Mouse (Mus musculus) spleen, adult 2 months (tissue): ENCODE results near the gene Pbrm1. TPM values are rescaled to one million over a fixed set of nuclear protein-coding genes. Genes with fewer than 3 reads are reported as not detected.

Source experiments
- DNase-seq, 2 experiments: peaks; one replicate each; pipeline versions ENCODE4 v3.0.0 to v3.0.0-alpha.2; 2012 to 2021; ENCODE audit warnings: low spot score in 2 of 2, low read depth in 1 of 2
- H3K27ac ChIP-seq: fragments of 200-500 bp; 2 replicates; pipeline ENCODE4 v1.5.1; 2012; ENCODE audit warnings: low read length, inconsistent platforms; ENCODE audit not compliant: insufficient read depth
- H3K27me3 ChIP-seq: fragments of 200-500 bp; 2 replicates; pipeline ENCODE4 v1.6.1; 2012; ENCODE audit warnings: mild to moderate bottlenecking, moderate library complexity, low read length, inconsistent platforms; ENCODE audit not compliant: control insufficient read depth, insufficient read depth
- H3K36me3 ChIP-seq: fragments of 200-500 bp; 2 replicates; pipeline ENCODE4 v1.6.1; 2012; ENCODE audit warnings: mild to moderate bottlenecking, low read length, inconsistent platforms; ENCODE audit not compliant: control insufficient read depth, insufficient read depth
- H3K4me1 ChIP-seq: fragments of 200-500 bp; 2 replicates; pipeline ENCODE4 v1.6.1; 2011; ENCODE audit warnings: inconsistent platforms; ENCODE audit not compliant: control insufficient read depth, insufficient read depth, insufficient read length
- H3K4me3 ChIP-seq: fragments of 200-500 bp; 2 replicates; pipeline ENCODE4 v1.5.1; 2011; ENCODE audit warnings: mild to moderate bottlenecking, inconsistent platforms; ENCODE audit not compliant: insufficient read depth, insufficient read length; ENCODE audit errors: extremely low read depth
- CTCF ChIP-seq: fragments of 200-500 bp; IDR thresholded peaks from 2 replicates; pipeline ENCODE4 v1.5.1; 2011; ENCODE audit warnings: mild to moderate bottlenecking, inconsistent platforms; ENCODE audit not compliant: insufficient read depth, insufficient read length, insufficient replicate concordance; ENCODE audit errors: extremely low read depth
- POLR2A ChIP-seq: fragments of 200-500 bp; IDR thresholded peaks from 2 replicates; pipeline ENCODE4 v1.6.1; 2011; ENCODE audit warnings: low read depth, low read length, inconsistent platforms
- WGBS: fragments of 180-500 bp; shearing (Covaris S2); methylation state at CpG from one replicate; pipeline ENCODE4 v1.1.7; 2018; 5-methylcytosine and 5-hydroxymethylcytosine counted together
- polyA plus RNA-seq: library from polyadenylated mRNA; depleted of rRNA; stranded (reverse); fragments of >200 nt; gene quantifications from 2 replicates; pipeline ENCODE4 v1.2.3, GENCODE M21; 2012

The Pbrm1 gene
- polyA plus RNA-seq, 1 experiment = 9.2 TPM

DNA sequence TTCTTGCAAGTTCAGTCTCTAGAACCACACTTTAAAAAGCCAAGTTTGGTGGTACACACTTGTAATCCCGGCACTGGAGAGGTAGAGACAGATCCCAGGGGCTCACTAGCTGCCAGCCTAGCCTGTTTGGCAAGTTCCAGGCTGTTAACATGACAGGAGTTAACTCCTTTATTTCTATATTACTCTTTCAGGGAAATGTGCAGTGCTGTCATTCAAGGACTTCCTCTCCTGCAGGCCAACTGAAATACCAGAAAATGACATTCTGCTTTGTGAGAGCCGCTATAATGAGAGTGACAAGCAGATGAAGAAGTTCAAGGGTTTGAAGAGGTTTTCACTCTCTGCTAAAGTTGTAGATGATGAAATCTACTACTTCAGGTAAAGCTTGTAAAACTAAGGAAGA lies 86.2 kb downstream of the Pbrm1 start:
- DNase-seq = no peak
- Histone ChIP-seq H3K36me3 (peaks cover 29% of the 10 kb centered on the region), H3K27me3 (no peaks in the 10 kb centered on the region), H3K27ac (no peak overlapping the region), H3K4me3 (no peak overlapping the region), H3K4me1 (no peaks in the 10 kb centered on the region)
- TF ChIP-seq CTCF = no peak
- TF ChIP-seq POLR2A = no peak
- WGBS = 88% methylated on average over 2 of the region's 2 CpGs

DNA sequence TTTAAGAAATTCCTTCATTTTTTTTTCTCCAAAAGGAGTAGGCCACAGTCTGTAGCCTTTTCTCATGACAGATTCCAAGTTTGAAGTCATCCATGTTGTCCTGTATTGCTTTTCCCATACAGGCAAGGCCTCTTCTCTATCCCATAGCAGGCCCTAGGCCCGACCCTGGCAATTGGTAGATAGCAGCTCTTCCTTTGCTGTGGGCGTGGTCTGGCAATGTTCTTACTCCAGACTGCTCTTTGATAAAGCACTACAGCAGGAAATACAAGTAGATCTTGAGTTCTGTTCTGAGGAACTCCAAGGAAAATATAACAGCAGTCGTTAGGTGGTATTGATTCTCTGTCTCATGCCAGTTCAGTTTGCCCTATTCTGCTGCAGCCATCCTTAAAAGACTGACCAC lies 91.7 kb downstream of the Pbrm1 start:
- WGBS = 82% methylated on average over 3 of the region's 3 CpGs
- Histone ChIP-seq H3K27ac (no peak overlapping the region), H3K4me3 (no peak overlapping the region), H3K4me1 (no peaks in the 10 kb centered on the region), H3K36me3 (peaks cover 33% of the 10 kb centered on the region), H3K27me3 (no peaks in the 10 kb centered on the region)
- no peak for DNase-seq
- TF ChIP-seq CTCF (no peak), POLR2A (no peak)

DNA sequence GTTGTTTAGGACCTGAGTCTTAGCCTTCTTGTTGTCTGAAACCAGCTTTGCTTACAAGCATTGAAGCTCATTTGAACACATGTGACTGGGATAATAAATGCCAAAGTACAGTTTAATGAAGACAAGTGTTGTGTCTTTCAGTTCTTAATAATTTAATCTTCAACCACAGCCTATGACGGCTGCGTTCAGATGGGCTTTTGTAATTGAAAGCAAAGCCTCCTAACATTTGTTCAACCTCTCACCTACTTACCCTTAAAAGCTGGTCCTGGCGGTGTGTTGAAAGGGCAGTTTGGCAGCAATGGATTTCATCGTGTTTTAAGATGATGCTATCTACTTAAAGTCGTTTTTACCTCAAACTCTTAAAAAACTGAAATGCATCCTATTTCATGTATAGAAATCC lies 93.2 kb downstream of the Pbrm1 start:
- H3K4me3 ChIP-seq = no peak overlapping the region
- H3K4me1 ChIP-seq = no peaks in the 10 kb centered on the region
- no peak for DNase-seq
- H3K36me3 ChIP-seq = peaks cover 30% of the 10 kb centered on the region
- WGBS = 88% methylated on average over 5 of the region's 5 CpGs
- no peak overlapping the region for H3K27ac ChIP-seq
- H3K27me3 ChIP-seq = no peaks in the 10 kb centered on the region
- TF ChIP-seq CTCF = no peak

DNA sequence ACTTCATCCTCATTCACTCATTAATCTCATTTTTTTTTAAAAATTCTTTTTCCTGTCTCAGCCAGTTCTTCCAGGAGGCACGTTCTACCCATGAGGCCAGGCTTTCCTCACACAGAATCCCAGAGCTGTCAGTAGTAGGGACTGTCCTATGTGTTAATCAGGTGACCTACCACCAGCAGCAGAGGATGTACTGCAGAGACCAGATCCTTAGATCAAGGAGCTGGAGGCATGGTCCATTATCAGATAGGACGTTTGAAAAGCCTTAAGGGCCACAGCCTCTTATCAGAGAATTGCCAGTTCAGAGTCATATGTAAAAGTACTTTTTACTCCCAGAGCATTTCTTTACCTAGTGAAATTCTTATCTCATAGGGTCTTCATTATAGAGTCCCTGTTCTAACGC lies 95.1 kb downstream of the Pbrm1 start:
- 82% methylated on average over 3 of the region's 3 CpGs for WGBS
- Histone ChIP-seq H3K27ac (no peak overlapping the region), H3K4me3 (no peak overlapping the region), H3K27me3 (no peaks in the 10 kb centered on the region), H3K36me3 (peaks cover 31% of the 10 kb centered on the region), H3K4me1 (no peaks in the 10 kb centered on the region)
- TF ChIP-seq POLR2A = no peak
- TF ChIP-seq CTCF = no peak
- DNase-seq = no peak

DNA sequence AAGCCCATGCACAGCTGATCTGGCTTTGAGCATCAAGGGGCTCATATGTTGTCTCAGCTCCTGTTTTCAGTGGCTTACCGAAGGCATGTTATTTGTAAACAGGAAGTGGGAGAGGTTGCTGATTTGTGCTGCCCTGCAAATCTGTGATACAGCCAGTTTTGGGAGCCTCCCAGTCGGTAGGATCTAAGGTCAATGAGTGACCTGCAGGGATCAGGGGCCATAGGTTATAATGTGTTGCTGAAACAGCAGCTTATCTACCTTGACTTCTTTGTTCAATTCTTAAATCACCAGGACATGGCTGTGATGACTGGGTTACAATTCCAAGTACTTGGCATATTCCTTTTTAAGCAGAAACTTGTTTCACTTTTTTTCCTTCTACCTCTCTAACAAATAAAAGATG lies 96.6 kb downstream of the Pbrm1 start:
- Histone ChIP-seq H3K36me3 (peaks cover 28% of the 10 kb centered on the region), H3K4me3 (no peak overlapping the region), H3K27ac (no peak overlapping the region), H3K27me3 (no peaks in the 10 kb centered on the region), H3K4me1 (no peaks in the 10 kb centered on the region)
- no peak for DNase-seq
- no peak for TF ChIP-seq CTCF
- 69% methylated on average over 2 of the region's 2 CpGs for WGBS

DNA sequence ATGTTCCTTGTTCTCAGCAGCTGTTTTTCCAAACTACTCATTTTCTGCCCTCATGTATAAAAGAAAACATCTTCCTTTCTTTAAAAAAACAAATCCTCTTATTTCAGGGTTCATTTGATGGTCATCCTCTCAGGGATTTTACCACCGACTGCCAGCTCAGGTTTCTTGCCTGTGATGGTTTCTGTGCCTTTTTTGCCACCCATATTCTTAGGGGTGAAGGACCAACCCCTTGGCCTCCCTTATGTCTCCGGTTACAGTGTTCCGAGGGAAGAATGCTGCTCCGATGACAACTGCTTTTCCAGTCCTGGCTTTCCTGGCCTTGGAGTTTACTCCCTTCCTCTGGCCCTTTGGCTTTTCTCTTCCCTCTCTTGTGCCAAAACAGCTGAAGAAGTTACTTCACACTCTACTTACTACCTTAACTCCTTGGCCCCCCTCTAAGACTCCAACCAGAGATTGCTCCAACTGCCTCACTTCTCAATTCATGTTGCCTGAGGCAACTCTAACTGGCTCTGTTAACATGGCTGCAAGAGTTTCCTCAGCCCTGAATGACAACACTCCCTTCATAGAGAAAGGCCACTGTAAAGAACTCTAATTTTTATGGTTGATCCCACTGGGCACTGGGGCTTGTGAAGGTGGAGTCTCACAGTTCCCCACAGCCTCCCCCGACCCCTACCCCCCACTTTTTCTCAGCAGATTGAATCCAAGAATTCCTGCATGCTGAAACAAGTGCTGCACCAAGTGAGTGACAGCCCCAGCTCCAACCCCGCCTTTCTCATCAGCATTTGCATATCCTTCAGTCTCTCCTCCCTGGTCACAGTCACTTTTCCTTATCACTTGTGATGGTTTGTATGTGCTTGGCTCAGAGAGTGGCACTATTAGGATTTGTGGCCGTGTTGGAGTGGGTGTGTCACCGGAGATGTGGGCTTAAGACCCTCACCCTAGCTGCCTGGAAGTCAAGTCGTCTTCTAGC lies 106.5 kb downstream of the Pbrm1 start:
- peaks cover 5% of the 10 kb centered on the region for H3K4me1 ChIP-seq
- H3K27me3 ChIP-seq = no peaks in the 10 kb centered on the region
- H3K4me3 ChIP-seq = no peak overlapping the region
- TF ChIP-seq CTCF (no peak), POLR2A (no peak)
- WGBS = 84% methylated on average over 9 of the region's 9 CpGs
- H3K27ac ChIP-seq = no peak overlapping the region
- peaks cover 3% of the 10 kb centered on the region for H3K36me3 ChIP-seq
- no peak for DNase-seq

DNA sequence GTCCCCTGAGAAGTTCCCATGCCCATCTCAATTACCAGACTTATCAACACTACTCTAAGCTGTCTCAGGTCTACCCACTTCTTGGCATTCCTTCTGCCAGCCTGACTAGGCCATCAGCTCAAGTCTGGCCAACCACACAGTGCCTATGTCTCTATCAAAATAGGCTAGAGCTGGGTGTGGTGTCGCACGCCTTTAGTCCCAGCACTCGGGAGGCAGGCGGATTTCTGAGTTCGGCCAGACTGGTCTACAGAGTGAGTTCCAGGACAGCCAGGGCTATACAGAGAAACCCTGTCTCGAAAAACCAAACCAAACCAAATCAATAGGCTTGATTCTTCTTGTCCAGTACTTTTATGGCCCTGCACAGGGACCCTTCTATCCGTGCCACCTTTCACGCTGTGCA lies 107.9 kb downstream of the Pbrm1 start:
- no peak for DNase-seq
- H3K27me3 ChIP-seq = 0 out of 2 replicates have a peak, but pooled peaks cover 1% of the 10 kb centered on the region
- H3K4me3 ChIP-seq = no peak overlapping the region
- no peak overlapping the region for H3K27ac ChIP-seq
- 89% methylated on average over 8 of the region's 8 CpGs for WGBS
- peaks cover 3% of the 10 kb centered on the region for H3K36me3 ChIP-seq
- TF ChIP-seq CTCF (no peak), POLR2A (no peak)
- H3K4me1 ChIP-seq = peaks cover 16% of the 10 kb centered on the region
